Mouse (Mus musculus): Measurements from ENCODE around the gene Ctdspl. TPM values are rescaled to one million over a fixed set of nuclear protein-coding genes. Genes with fewer than 3 reads are reported as not detected.

Ctdspl gene
- polyA plus RNA-seq, 1 experiment from 2014 or later, result 7.3 TPM

- ATAC-seq (ENCODE audit: low FRiP score, low read depth), result no peak
- no peaks in the 10 kb centered on the region for H3K36me3 ChIP-seq
- no peaks in the 10 kb centered on the region for H3K27me3 ChIP-seq (replicated peaks)
- 48% methylated on average over 3 of the region's 3 CpGs for whole genome bisulfite sequencing
- no peak overlapping the region for H3K27ac ChIP-seq
- H3K9ac ChIP-seq, result no peak overlapping the region
- peaks cover 4% of the 10 kb centered on the region for H3K4me1 ChIP-seq
- H3K4me2 ChIP-seq (replicated peaks), result no peak overlapping the region
- H3K9me3 ChIP-seq, result no peaks in the 10 kb centered on the region
- no peak overlapping the region for H3K4me3 ChIP-seq
These were observed 11.3 kb downstream of the Ctdspl start for GRCm38 (mm10) chr9:118937515-118937914.

- no peak overlapping the region for H3K9ac ChIP-seq
- WGBS, result 26% methylated on average over 13 of the region's 13 CpGs
These were observed 13.2 kb downstream of the Ctdspl start for GRCm38 (mm10) chr9:118939410-118939809.

GRCm38 (mm10) chr9:118939831-118940230 lies 13.6 kb downstream of the Ctdspl start:
- H3K9ac ChIP-seq, result no peak overlapping the region
- H3K27ac ChIP-seq, result no peak overlapping the region
- no peaks in the 10 kb centered on the region for H3K9me3 ChIP-seq
- WGBS, result 84% methylated on average over 12 of the region's 12 CpGs
- no peaks in the 10 kb centered on the region for H3K27me3 ChIP-seq (replicated peaks)
- ATAC-seq (ENCODE audit: low FRiP score, low read depth), result no peak
- no peak overlapping the region for H3K4me2 ChIP-seq (replicated peaks)
- H3K4me1 ChIP-seq, result peaks cover 4% of the 10 kb centered on the region
- no peaks in the 10 kb centered on the region for H3K36me3 ChIP-seq
- H3K4me3 ChIP-seq, result no peak overlapping the region

More at GRCm38 (mm10) chr9:118939410-118939809, 13.2 kb downstream of the Ctdspl start:
- Histone ChIP-seq H3K9me3 (no peaks in the 10 kb centered on the region), H3K27me3 (replicated peaks) (no peaks in the 10 kb centered on the region), H3K36me3 (no peaks in the 10 kb centered on the region), H3K27ac (no peak overlapping the region), H3K4me2 (replicated peaks) (no peak overlapping the region), H3K4me1 (peaks cover 4% of the 10 kb centered on the region), H3K4me3 (no peak overlapping the region)
- ATAC-seq (ENCODE audit: low FRiP score, low read depth), result no peak

- Histone ChIP-seq H3K27ac (no peak overlapping the region), H3K27me3 (replicated peaks) (no peaks in the 10 kb centered on the region), H3K9me3 (no peaks in the 10 kb centered on the region), H3K4me2 (replicated peaks) (no peak overlapping the region), H3K36me3 (no peaks in the 10 kb centered on the region), H3K9ac (no peak overlapping the region), H3K4me1 (peaks cover 4% of the 10 kb centered on the region), H3K4me3 (no peak overlapping the region)
- 88% methylated on average over 12 of the region's 12 CpGs for WGBS
- no peak for ATAC-seq (ENCODE audit: low FRiP score, low read depth)
These were observed 14.4 kb downstream of the Ctdspl start for GRCm38 (mm10) chr9:118940591-118941207.

- Histone ChIP-seq H3K27ac (no peak overlapping the region), H3K36me3 (no peaks in the 10 kb centered on the region), H3K9me3 (no peaks in the 10 kb centered on the region), H3K9ac (no peak overlapping the region), H3K4me1 (peaks cover 4% of the 10 kb centered on the region; the same call in 1 of the 2 replicates), H3K4me3 (no peak overlapping the region), H3K27me3 (replicated peaks) (no peaks in the 10 kb centered on the region), H3K4me2 (replicated peaks) (no peak overlapping the region)
- 91% methylated on average over 4 of the region's 4 CpGs for WGBS
- ATAC-seq (ENCODE audit: low FRiP score, low read depth), result no peak
These were observed 15.8 kb downstream of the Ctdspl start for GRCm38 (mm10) chr9:118942030-118942429.

- no peak overlapping the region for H3K4me3 ChIP-seq
- H3K27me3 ChIP-seq (replicated peaks), result no peaks in the 10 kb centered on the region
- no peaks in the 10 kb centered on the region for H3K9me3 ChIP-seq
- no peak overlapping the region for H3K9ac ChIP-seq
- H3K27ac ChIP-seq, result no peak overlapping the region
- no peak overlapping the region for H3K4me2 ChIP-seq (replicated peaks)
- peaks cover 4% of the 10 kb centered on the region; the same call in 1 of the 2 replicates for H3K4me1 ChIP-seq
- WGBS, result 75% methylated on average over 5 of the region's 5 CpGs
- no peak for ATAC-seq (ENCODE audit: low FRiP score, low read depth)
- no peaks in the 10 kb centered on the region for H3K36me3 ChIP-seq
These were observed 17.7 kb downstream of the Ctdspl start for GRCm38 (mm10) chr9:118943941-118944340.

- H3K27ac ChIP-seq, result no peak overlapping the region
- H3K9ac ChIP-seq, result no peak overlapping the region
- H3K4me3 ChIP-seq, result no peak overlapping the region
- no peaks in the 10 kb centered on the region for H3K9me3 ChIP-seq
- H3K36me3 ChIP-seq, result no peaks in the 10 kb centered on the region
- ATAC-seq (ENCODE audit: low FRiP score, low read depth), result no peak
- WGBS, result 83% methylated on average over 12 of the region's 12 CpGs
- no peaks in the 10 kb centered on the region for H3K27me3 ChIP-seq (replicated peaks)
- H3K4me1 ChIP-seq, result peaks cover 1% of the 10 kb centered on the region; the same call in 1 of the 2 replicates
- no peak overlapping the region for H3K4me2 ChIP-seq (replicated peaks)
These were observed 18.1 kb downstream of the Ctdspl start for GRCm38 (mm10) chr9:118944388-118944787.

- Histone ChIP-seq H3K4me1 (peaks cover 2% of the 10 kb centered on the region; the same call in 1 of the 2 replicates), H3K27me3 (replicated peaks) (no peaks in the 10 kb centered on the region), H3K9ac (no peak overlapping the region), H3K27ac (no peak overlapping the region), H3K36me3 (no peaks in the 10 kb centered on the region), H3K9me3 (no peaks in the 10 kb centered on the region), H3K4me2 (replicated peaks) (no peak overlapping the region), H3K4me3 (no peak overlapping the region)
- no peak for ATAC-seq (ENCODE audit: low FRiP score, low read depth)
- WGBS, result 88% methylated on average over 5 of the region's 5 CpGs
These were observed 22.2 kb downstream of the Ctdspl start for GRCm38 (mm10) chr9:118948486-118948885.

- no peaks in the 10 kb centered on the region for H3K9me3 ChIP-seq
- no peak overlapping the region for H3K4me3 ChIP-seq
- H3K27ac ChIP-seq, result no peak overlapping the region
- H3K4me1 ChIP-seq, result peaks cover 2% of the 10 kb centered on the region; the same call in 1 of the 2 replicates
- H3K27me3 ChIP-seq (replicated peaks), result no peaks in the 10 kb centered on the region
- ATAC-seq (ENCODE audit: low FRiP score, low read depth), result no peak
- no peak overlapping the region for H3K9ac ChIP-seq
- H3K36me3 ChIP-seq, result no peaks in the 10 kb centered on the region
- no peak overlapping the region for H3K4me2 ChIP-seq (replicated peaks)
- 94% methylated on average over 8 of the region's 8 CpGs for WGBS
These were observed 22.9 kb downstream of the Ctdspl start for GRCm38 (mm10) chr9:118949124-118949523.

GRCm38 (mm10) chr9:118949654-118950053 lies 23.4 kb downstream of the Ctdspl start:
- WGBS, result 86% methylated on average over 4 of the region's 4 CpGs
- H3K27ac ChIP-seq, result no peak overlapping the region
- H3K4me1 ChIP-seq, result peaks cover 2% of the 10 kb centered on the region; the same call in 1 of the 2 replicates
- H3K9ac ChIP-seq, result no peak overlapping the region
- no peaks in the 10 kb centered on the region for H3K9me3 ChIP-seq
- ATAC-seq (ENCODE audit: low FRiP score, low read depth), result no peak
- H3K27me3 ChIP-seq (replicated peaks), result no peaks in the 10 kb centered on the region
- H3K4me3 ChIP-seq, result no peak overlapping the region
- H3K36me3 ChIP-seq, result no peaks in the 10 kb centered on the region
- no peak overlapping the region for H3K4me2 ChIP-seq (replicated peaks)

- Histone ChIP-seq H3K27me3 (replicated peaks) (no peaks in the 10 kb centered on the region), H3K4me3 (no peak overlapping the region), H3K36me3 (no peaks in the 10 kb centered on the region), H3K4me2 (replicated peaks) (no peak overlapping the region), H3K4me1 (peaks cover 2% of the 10 kb centered on the region; the same call in 1 of the 2 replicates), H3K27ac (no peak overlapping the region), H3K9ac (no peak overlapping the region), H3K9me3 (no peaks in the 10 kb centered on the region)
- no peak for ATAC-seq (ENCODE audit: low FRiP score, low read depth)
- 75% methylated on average over 10 of the region's 10 CpGs for WGBS
These were observed 23.8 kb downstream of the Ctdspl start for GRCm38 (mm10) chr9:118950061-118950460.

GRCm38 (mm10) chr9:118950751-118951150 lies 24.5 kb downstream of the Ctdspl start:
- Histone ChIP-seq H3K4me1 (peaks cover 2% of the 10 kb centered on the region; the same call in 1 of the 2 replicates), H3K9ac (no peak overlapping the region), H3K4me3 (no peak overlapping the region), H3K36me3 (no peaks in the 10 kb centered on the region), H3K27ac (no peak overlapping the region), H3K27me3 (replicated peaks) (no peaks in the 10 kb centered on the region), H3K4me2 (replicated peaks) (no peak overlapping the region), H3K9me3 (no peaks in the 10 kb centered on the region)
- no peak for ATAC-seq (ENCODE audit: low FRiP score, low read depth)
- 75% methylated on average over 2 of the region's 2 CpGs for WGBS

GRCm38 (mm10) chr9:118951381-118951780 lies 25.1 kb downstream of the Ctdspl start:
- Histone ChIP-seq H3K9ac (no peak overlapping the region), H3K27me3 (replicated peaks) (no peaks in the 10 kb centered on the region), H3K36me3 (no peaks in the 10 kb centered on the region), H3K9me3 (no peaks in the 10 kb centered on the region), H3K27ac (no peak overlapping the region), H3K4me3 (no peak overlapping the region), H3K4me1 (peaks cover 2% of the 10 kb centered on the region; the same call in 1 of the 2 replicates), H3K4me2 (replicated peaks) (no peak overlapping the region)
- no peak for ATAC-seq (ENCODE audit: low FRiP score, low read depth)
- 93% methylated on average over 7 of the region's 7 CpGs for WGBS
